Mouse (Mus musculus): ENCODE results near the gene Mreg.

Mreg gene

GRCm38 (mm10) chr1:72188142-72188738 lies 23.9 kb downstream of the Mreg start:
- DNase-seq: no peak

DNA sequence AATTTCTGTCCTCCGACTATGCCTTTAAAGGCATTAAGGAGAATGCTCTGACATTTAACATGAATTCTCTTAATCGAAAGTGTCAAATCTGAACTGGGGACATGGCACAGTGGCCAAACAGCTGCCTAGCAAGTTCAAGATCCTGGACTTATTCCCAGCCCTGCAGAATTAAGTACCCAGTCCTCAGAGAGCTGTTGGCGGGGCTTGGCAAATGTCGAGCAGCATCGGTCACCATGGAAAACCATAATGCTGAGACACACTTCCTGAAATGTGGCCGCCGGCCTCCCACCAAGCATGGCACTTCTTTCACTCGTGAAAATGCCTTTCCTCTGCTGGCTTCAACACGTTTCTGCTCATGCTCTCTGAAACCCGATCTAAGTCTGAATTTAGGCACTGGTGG lies 24.6 kb downstream of the Mreg start:
- no peak for DNase-seq

GRCm38 (mm10) chr1:72186151-72186550 lies 26.0 kb downstream of the Mreg start:
- DNase-seq: no peak

GRCm38 (mm10) chr1:72183554-72183953 lies 28.6 kb downstream of the Mreg start:
- no peak for DNase-seq

- peak; percentile 19 for DNase-seq
Observed at GRCm38 (mm10) chr1:72182930-72183499, 29.1 kb downstream of the Mreg start.

GRCm38 (mm10) chr1:72179947-72180346 lies 32.2 kb downstream of the Mreg start:
- DNase-seq: no peak

DNA sequence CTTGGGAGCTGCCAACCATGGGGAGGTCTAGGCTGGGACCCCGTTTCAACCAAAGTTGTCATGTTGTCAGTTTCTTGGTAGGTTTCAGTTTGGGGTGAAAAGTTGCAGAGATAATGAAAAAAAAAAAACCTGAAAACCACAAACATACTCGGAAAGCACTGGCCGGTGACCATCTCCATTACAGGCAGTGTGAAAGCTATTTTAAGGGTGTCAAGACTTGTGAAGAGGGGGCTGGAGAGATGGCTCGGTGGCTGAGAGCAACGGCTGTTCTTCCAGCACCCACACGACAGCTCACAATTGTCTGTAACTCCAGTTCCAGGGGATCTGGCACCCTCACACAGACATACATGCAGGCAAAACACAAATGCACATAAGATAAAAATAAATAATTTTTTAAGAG lies 35.9 kb downstream of the Mreg start:
- no peak for DNase-seq

- DNase-seq: no peak
Observed at GRCm38 (mm10) chr1:72174183-72174582, 37.9 kb downstream of the Mreg start.

GRCm38 (mm10) chr1:72173402-72174051 lies 38.6 kb downstream of the Mreg start:
- DNase-seq: no peak

GRCm38 (mm10) chr1:72172788-72173187 lies 39.3 kb downstream of the Mreg start:
- no peak for DNase-seq

DNA sequence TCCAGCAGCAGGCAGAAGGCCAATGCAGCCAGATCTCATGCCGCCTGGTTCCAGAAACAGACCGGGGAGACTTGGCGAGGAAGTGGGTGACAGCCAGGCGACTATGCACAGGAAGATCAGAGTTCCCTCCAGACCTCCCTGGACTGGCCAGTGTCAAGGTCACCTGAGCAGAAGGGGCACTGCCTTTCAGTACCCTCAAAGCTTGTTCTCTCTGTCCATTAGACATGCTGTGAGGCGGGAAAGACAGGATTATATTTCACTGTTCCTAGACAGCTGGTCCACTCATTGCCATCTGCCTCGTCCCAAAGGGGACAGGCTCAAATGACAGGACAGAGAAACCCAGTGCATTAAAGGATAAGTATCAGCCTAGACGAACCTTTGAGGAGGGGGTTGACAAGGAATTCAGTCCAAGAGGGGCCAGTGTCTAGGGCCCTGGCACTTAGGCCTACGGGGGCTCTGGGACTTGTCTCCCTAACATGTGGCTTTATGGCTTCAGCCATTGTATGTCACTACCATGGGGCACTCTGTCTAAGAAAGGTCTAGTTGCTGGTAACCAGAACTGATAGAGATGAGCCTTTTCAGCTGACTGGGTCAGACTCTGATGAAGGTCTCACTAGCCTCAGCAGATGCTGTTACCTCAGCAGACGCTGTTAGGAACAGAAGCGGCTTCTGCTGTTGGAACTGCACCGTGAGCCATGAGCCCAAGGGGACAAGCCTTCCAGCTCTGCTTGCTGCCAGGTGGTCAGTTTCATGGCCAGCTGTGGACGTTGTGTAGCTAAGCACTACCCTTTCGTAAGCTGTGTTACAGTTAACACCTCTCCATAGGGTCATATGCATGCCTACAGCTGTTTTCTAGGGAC lies 40.9 kb downstream of the Mreg start:
- DNase-seq: peak; percentile 41

DNA sequence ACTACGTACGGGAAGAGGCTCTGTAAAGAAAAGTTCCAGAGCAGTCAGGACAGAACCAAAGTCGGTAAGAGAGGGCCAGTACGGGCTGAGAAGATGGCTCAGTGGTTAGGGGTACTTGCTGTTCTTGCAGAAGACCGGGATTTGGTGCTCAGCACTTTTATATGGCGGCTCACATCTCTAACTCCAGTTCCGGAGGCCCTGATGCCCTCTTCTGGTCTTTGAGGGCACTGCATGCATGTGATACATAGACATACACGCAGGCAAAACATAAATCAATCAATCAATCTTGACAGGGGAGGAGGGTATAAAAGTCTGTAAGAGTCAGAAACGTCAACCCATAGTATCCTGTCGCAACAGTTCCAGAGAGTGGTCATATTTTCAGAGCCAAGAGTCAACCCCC lies 45.1 kb downstream of the Mreg start:
- no peak for DNase-seq

DNA sequence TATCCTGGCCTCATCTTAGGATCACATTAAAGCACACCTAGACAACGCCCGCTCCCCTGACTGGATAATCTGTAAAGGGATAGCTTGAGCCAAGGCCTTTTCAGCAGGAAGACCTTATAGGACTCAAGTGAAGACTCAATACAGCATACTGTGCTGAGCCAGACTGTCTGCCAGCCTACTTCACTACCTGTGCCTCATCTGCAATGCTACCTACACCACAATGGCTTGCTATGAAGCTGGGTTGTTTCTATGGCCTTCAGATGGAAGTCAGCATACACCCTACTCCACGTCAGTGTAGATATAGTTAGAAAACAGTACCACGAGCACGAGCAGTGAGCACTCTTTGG lies 45.7 kb downstream of the Mreg start:
- DNase-seq: no peak

- no peak for DNase-seq
Observed at GRCm38 (mm10) chr1:72165723-72166467, 46.2 kb downstream of the Mreg start.

- no peak for DNase-seq
Observed at GRCm38 (mm10) chr1:72160321-72160720, 51.8 kb downstream of the Mreg start.

- DNase-seq: no peak
Observed at GRCm38 (mm10) chr1:72145041-72145440, 67.1 kb downstream of the Mreg start.

GRCm38 (mm10) chr1:72144426-72144825 lies 67.7 kb downstream of the Mreg start:
- DNase-seq: no peak

GRCm38 (mm10) chr1:72141893-72142480 lies 70.1 kb downstream of the Mreg start:
- DNase-seq: peak; percentile 12

DNA sequence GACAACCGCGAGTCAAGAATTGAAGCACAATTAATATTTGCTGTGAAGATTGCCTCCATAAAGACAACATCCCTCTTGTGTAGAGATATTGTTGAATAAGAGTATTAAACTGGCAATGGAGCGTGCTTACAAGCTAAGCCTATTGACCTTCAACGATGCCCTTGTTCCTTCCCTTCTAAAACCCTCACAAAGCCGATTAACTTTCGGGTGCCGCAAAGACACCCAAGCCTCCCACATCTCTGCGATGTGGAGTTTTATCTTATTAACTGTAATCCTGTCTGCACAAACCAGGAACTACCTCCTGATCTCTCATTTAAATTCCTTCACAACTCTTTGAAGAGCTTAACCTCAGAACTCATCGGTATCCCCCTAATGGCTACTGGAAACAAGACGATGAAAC lies 76.0 kb downstream of the Mreg start:
- no peak for DNase-seq

GRCm38 (mm10) chr1:72134534-72134933 lies 77.6 kb downstream of the Mreg start:
- no peak for DNase-seq

GRCm38 (mm10) chr1:72123434-72124297 lies 88.4 kb downstream of the Mreg start:
- peak; percentile 68 for DNase-seq

Data from cerebellum, adult 11 months (tissue).